Mouse (Mus musculus) liver, adult (tissue): ENCODE data around the gene Btbd9.
"Not testable (repeated sequence)": the region's sequence is repeated elsewhere in the genome, so short reads cannot be mapped to it uniquely, and the experiment has no call there.

Experiments
- GATA4 ChIP-seq: IDR thresholded peaks from 2 replicates; pipeline ENCODE4 v1.6.1; 2014; ENCODE audit warnings: mild to moderate bottlenecking, low read length; ENCODE audit not compliant: insufficient replicate concordance

The Btbd9 gene

GRCm38 (mm10) chr17:30575941-30576773 is at the start of gene Btbd9:
TSS of gene Btbd9 (minus strand) at chr17:30576488.
- no peak for TF ChIP-seq GATA4

DNA sequence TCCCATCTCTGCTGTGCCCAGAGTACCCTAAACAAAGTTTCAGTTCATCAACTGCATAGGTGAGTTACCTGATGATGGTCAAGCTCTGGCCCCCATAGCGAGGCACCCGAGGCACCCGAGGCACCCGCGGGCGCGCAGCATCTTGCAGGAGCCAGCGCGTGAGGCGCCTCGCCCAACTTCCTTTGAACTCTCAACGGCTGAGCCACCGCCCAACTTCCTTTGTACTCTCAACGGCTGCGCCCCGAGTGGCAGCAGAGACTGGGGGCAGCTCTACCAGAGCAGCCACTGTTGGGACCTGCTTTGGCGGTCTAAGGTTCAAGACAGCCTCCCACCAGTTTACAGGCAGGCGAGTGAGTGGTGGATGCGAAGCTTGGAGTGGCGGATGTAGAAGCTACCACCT is 47.8 kb upstream of the Btbd9 start, which contains the start of gene Dnah8:
Gene Dnah8 (plus strand): TSS at position 223 of the 400 bp plus-strand sequence.
- not testable (repeated sequence) for TF ChIP-seq GATA4

- TF ChIP-seq GATA4 = no peak
Measured at GRCm38 (mm10) chr17:30623200-30623599, 46.9 kb upstream of the Btbd9 start.

DNA sequence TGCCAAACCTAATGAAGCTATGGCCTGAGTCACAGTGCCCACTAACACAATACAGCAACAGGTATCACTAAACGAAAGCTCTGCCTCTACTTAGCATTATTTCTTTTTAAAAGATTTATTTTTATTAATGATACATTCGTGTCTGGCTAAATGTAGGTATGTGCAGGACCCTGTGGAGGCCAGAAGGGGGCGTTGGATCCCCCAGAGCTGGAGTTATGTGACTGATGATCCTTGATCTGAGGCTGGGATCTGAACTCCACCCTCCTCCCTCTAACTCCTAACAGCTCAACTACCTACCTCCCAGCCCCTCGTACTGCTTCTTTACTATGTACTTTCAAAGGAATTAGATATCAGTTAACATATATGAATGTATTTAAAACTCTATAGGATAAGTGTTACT is 45.2 kb upstream of the Btbd9 start:
- TF ChIP-seq GATA4 = no peak

DNA sequence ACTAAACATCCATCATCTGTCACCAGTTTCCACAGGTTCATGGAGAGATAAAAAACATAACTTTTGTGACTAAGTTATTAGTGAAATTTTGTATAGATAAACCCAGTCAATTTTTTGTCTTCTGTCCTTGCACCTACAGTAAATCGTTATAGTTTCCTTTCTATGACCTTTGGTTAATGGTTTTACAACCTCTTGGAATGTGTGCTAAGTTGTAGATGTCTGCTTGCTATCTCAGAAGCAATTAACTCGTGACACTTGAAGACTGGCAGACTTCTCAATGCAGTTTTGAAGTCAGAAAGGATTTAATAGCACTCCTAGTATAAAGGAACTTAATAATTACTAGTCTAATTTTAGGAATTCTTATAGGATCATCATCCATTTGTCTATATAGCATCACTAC is 44.3 kb upstream of the Btbd9 start:
- no peak for TF ChIP-seq GATA4

GRCm38 (mm10) chr17:30619153-30619552 is 42.9 kb upstream of the Btbd9 start:
- no peak for TF ChIP-seq GATA4

GRCm38 (mm10) chr17:30618136-30618891 is 42.0 kb upstream of the Btbd9 start:
- no peak for TF ChIP-seq GATA4

- TF ChIP-seq GATA4 = no peak
Measured at GRCm38 (mm10) chr17:30616203-30616602, 39.9 kb upstream of the Btbd9 start.

DNA sequence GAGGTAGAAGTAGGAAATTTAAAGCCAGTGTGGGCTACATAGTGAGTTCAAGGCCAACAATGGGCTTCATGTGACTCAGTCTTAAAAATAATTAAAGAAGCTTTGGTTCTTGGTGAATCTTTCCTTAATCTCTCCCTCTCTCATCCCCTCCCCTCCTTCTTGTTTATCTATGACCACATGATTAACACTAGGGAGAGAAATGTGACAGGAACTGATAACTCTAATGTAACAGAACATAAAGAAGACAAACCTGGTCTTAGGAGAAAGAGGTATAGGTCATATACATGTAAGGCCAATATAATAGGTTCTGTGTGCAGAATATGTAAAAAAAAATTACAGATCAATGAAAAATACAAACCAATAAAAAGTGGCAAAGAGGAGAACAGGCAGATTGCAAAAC is 37.1 kb upstream of the Btbd9 start:
- TF ChIP-seq GATA4 = no peak

DNA sequence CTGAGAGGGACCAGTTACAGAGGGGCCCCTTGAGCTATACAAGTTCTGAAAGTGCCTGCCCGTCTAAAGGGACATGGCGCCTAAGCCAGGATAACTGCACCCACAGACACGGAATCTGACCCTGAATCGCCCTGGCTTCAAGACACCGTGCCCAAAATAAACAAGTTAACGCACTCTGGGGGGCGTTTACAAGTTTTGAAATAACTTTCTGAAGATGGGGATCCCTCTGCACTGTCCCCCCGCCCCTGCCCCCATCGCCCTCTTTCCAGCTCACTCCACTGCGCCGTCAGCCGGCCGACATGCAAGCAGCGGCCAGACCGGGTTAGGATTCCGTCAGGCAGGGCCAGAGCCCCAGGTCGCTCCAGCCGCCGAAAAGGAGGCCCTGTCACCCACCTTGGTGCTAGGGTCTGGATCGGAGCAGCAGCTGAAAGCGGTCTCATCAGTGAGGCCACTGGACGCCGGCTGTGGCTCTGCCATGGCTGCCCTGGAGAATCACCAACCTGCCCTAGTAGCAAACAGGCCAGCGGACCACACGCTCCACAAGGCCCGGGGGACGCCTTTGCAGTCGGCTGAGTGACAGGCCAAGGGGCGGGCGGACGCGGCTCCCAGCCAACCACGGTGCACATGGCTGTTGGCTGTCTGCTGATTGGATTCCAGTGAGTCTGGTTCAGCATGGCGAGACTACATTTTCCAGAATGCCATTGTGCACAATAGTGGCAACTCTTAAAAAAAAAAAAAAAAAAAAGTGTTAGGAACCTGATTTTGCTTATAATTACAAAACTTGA is 36.0 kb upstream of the Btbd9 start:
- peak; percentile 6; the same call in 1 of the 2 replicates for TF ChIP-seq GATA4

DNA sequence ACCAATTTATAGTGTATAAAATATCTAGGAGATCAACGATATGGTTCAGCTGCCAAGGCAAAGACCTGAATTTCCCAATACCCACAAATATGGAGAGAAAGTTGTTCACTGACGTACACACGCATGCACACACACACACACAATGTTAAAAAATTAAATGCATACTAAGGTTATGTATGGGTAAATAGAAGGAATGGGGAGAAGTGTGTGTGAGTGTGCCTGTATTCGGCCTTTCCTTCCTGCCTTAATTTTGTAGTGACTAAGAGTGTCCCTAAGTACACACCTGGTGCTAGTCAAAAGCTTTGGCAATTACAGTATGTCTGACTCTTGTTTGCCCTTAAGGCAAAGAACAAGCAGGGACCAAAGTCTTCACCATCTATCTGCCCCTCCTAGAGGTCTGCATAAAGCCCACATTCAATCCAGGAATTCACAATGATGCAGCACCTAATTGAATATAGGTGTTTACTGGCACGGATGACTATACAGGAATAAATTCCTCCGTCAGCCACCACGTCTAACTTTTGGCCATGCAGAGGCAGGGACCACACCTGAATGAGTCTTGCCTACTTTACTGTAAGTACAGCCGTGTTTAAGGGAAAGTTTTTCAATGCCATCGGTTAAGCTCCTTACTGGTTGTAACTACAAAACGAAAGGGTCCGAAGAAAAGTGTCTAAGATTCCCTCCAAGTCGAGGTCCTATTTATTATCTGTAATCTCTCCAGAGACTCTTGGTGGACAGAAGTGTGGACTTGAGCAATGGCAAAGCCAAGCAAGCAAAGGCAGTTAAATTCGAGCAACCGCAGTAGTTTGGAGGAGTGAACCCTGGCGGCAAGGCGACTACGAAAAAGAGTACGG is 35.2 kb upstream of the Btbd9 start:
- TF ChIP-seq GATA4 = no peak

DNA sequence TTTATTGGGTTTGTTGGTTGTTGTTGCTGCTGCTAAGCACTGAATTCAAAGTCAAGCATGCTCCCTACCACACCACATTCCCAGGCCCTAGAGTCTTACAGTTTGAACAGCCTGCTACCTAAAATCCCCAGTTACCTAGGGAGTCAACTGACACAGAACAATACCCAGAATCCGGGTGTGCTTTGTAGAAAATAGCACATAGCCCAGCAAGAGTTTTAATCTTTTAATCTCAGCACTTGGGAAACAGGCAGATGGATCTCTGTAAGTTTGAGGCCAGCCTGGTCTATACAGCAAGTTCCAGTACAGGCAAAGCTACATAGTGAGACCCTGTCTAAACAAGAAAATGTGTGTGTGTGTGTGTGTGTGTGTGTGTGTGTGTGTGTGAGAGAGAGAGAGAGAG is 34.5 kb upstream of the Btbd9 start:
- no peak for TF ChIP-seq GATA4

DNA sequence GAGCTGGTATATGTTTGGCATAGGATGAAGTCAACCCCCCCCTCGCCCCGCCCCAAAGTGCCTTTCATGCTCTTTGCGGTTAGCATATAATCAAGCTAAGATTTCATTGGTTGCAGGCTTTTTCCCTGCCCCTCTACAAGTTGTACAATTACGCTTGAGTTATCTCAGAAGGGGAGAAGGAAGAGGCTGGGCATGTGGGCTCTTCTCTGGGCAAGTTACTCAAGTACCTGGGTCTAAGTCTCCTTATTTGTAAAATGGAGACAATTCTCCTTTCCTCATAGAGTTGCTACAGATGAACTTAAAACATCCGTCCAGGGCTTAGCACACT is 33.7 kb upstream of the Btbd9 start:
- TF ChIP-seq GATA4 = no peak

GRCm38 (mm10) chr17:30609305-30609979 is 33.2 kb upstream of the Btbd9 start:
- no peak for TF ChIP-seq GATA4
